Mouse (Mus musculus): ENCODE data around the gene Pomp. TPM values are rescaled to one million over a fixed set of nuclear protein-coding genes. Genes with fewer than 3 reads are reported as not detected.

The Pomp gene
- polyA plus RNA-seq, 1 experiment from 2014 or later, result 269 TPM

- H3K9me3 ChIP-seq (replicated peaks; ENCODE audit: control insufficient read depth, low read length), result no peaks in the 10 kb centered on the region
- H3K27me3 ChIP-seq (ENCODE audit: control insufficient read depth, insufficient read depth, low read length), result no peaks in the 10 kb centered on the region
- no peak overlapping the region for H3K27ac ChIP-seq (ENCODE audit: low read length)
- no peak for ATAC-seq (replicated peaks; ENCODE audit: extremely low read depth, insufficient read depth, low FRiP score)
- no peaks in the 10 kb centered on the region for H3K36me3 ChIP-seq (ENCODE audit: control insufficient read depth, insufficient read depth)
- no peak overlapping the region for H3K4me3 ChIP-seq (ENCODE audit: low read length)
- no peaks in the 10 kb centered on the region for H3K4me1 ChIP-seq (ENCODE audit: control insufficient read depth, insufficient read depth, low read length)
- H3K4me2 ChIP-seq (ENCODE audit: low read depth, low read length), result no peak overlapping the region
- WGBS, result 76% methylated on average over 5 of the region's 5 CpGs
- H3K9ac ChIP-seq (ENCODE audit: low read length), result no peak overlapping the region
Observed at GRCm38 (mm10) chr5:147924621-147925020, 64.4 kb downstream of the Pomp start.

Other genes with a start within 250 kb of the Pomp start
- gene Flt1, start 134.4 kb upstream of the Pomp start, polyA plus RNA-seq (2015; fragmentation: Nextera tagmentation; extraction: Ambion mirVana), result 21.4 and 22.6 TPM in 2 replicates
- 3.6 and 3.8 TPM in 2 replicates for gene Slc46a3, start 34.4 kb downstream of the Pomp start, polyA plus RNA-seq (2015; fragmentation: Nextera tagmentation; extraction: Ambion mirVana)
- 123 and 131 TPM in 2 replicates for gene Mtus2, start 96.9 kb downstream of the Pomp start, polyA plus RNA-seq (2015; fragmentation: Nextera tagmentation; extraction: Ambion mirVana)